Mouse (Mus musculus) ovary, adult 2 months (tissue): ENCODE measurements around the gene Zfp967. TPM values are rescaled to one million over a fixed set of nuclear protein-coding genes. Genes with fewer than 3 reads are reported as not detected.

Source experiments
- polyA plus RNA-seq: library from polyadenylated mRNA; depleted of rRNA; stranded (reverse); fragments of >200 nt; gene quantifications from 2 replicates; pipeline ENCODE4 v1.2.3, GENCODE M21; 2012; rRNA removed

Zfp967 gene
- not detected in 2 replicates for polyA plus RNA-seq

DNA sequence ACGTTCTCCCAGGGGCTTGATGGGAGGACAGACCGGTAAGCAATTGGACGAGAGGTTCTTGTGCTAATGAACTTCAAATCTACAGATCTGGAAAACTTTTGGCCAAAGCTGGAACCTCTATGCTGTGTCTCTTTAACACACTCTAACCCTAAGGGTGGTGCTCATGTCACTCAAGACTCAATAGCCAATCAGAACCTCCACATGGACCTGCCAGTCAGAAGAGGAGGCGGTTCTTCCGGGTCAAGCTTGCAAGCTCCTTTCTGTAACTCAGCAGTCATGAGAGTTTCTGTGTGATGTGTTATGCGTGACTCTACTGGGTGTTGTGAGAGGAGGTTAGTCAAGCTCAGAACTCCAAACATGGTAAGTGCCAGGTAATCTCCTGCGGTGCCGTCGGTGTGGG lies at the start of gene Zfp967:
Zfp967 (plus strand) TSS at position 301 of the 400 bp plus-strand sequence.

DNA sequence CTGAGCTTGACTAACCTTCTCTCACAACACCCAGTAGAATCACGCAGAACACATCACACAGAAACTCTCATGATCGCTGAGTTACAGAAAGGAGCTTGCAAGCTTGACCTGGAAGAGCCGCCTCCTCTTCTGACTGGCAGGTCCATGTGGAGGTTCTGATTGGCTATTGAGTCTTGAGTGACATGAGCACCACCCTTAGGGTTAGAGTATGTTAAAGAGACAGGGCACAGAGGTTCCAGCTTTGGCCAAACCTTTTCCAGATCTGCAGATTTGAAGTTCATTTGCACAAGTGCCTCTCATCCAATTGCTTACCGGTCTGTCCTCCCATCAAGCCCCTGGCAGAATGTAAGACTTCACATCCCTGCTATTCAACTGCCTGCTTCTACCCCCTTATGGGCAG lies 34.2 kb upstream of the Zfp967 start, which contains the start of gene Gm14434:
Gm14434 (minus strand) TSS at position 101 of the 400 bp plus-strand sequence.

Other genes with a start within 250 kb of the Zfp967 start
- not detected in 2 replicates for gene Gm11009, start 201.6 kb upstream of the Zfp967 start, polyA plus RNA-seq
- gene Gm14435, start 97.5 kb upstream of the Zfp967 start, polyA plus RNA-seq = 1.7 TPM in 1 of 2 replicates, not detected in the other
- gene Gm14434, start 34.3 kb upstream of the Zfp967 start, polyA plus RNA-seq = 1.4 and 1.9 TPM in 2 replicates
- 0.96 and 2.3 TPM in 2 replicates for gene Gm14308, start 115.3 kb downstream of the Zfp967 start, polyA plus RNA-seq
- 1.3 and 2.1 TPM in 2 replicates for gene Zfp973, start 149.5 kb downstream of the Zfp967 start, polyA plus RNA-seq
- 1.3 and 1.6 TPM in 2 replicates for gene Gm14305, start 187.3 kb downstream of the Zfp967 start, polyA plus RNA-seq